Mouse (Mus musculus) stomach, embryonic 15.5 days (tissue): ENCODE results near the gene Fcer2a. TPM values are rescaled to one million over a fixed set of nuclear protein-coding genes. Genes with fewer than 3 reads are reported as not detected.
A peak's percentile ranks its signal among the peaks of the same experiment; 100 is the strongest.

Experiments
- ATAC-seq: fragments of 200-750 bp; cut with Nextera tagmentation; 2 replicates; pipeline ENCODE4 v1.8.0; 2017; ENCODE audit warnings: low read depth, moderate number of reproducible peaks, moderate TSS enrichment; ENCODE audit not compliant: insufficient read depth, low FRiP score
- H3K27ac ChIP-seq: fragments of 300-500 bp; sonication (generic); 2 replicates; pipeline ENCODE4 v1.5.1; 2015; ENCODE audit warnings: mild to moderate bottlenecking, inconsistent platforms
- H3K27me3 ChIP-seq: fragments of 300-500 bp; sonication (generic); replicated peaks from 2 replicates; pipeline ENCODE4 v1.6.1; 2015; ENCODE audit warnings: inconsistent platforms
- H3K36me3 ChIP-seq: fragments of 300-500 bp; sonication (generic); 2 replicates; pipeline ENCODE4 v1.6.1; 2015; ENCODE audit warnings: inconsistent platforms
- H3K4me1 ChIP-seq: fragments of 300-500 bp; sonication (generic); 2 replicates; pipeline ENCODE4 v1.6.1; 2015; ENCODE audit warnings: inconsistent platforms
- H3K4me2 ChIP-seq: fragments of 300-500 bp; sonication (generic); 2 replicates; pipeline ENCODE4 v1.6.1; 2015; ENCODE audit warnings: mild to moderate bottlenecking, inconsistent platforms
- H3K4me3 ChIP-seq: fragments of 300-500 bp; sonication (generic); replicated peaks from 2 replicates; pipeline ENCODE4 v1.5.1; 2015; ENCODE audit warnings: inconsistent platforms
- H3K9ac ChIP-seq: fragments of 300-500 bp; sonication (generic); 2 replicates; pipeline ENCODE4 v1.6.1; 2015; ENCODE audit warnings: inconsistent platforms
- H3K9me3 ChIP-seq: fragments of 300-500 bp; sonication (generic); 2 replicates; pipeline ENCODE4 v1.6.1; 2016; ENCODE audit warnings: inconsistent platforms
- WGBS: fragments of 180-500 bp; shearing (Covaris S2); methylation state at CpG from one replicate; pipeline ENCODE4 v1.1.7; 2015; 5-methylcytosine and 5-hydroxymethylcytosine counted together
- polyA plus RNA-seq: library from polyadenylated mRNA; unstranded; fragments of >200 nt; fragmentation: Nextera tagmentation; extraction: Ambion mirVana; gene quantifications from 2 replicates; pipeline ENCODE4 v1.2.1, GENCODE M21; 2015

Gene Fcer2a
- polyA plus RNA-seq, 1 experiment from 2014 or later = 0.17 TPM

GRCm38 (mm10) chr8:3674671-3675070 is 19.3 kb downstream of the Fcer2a start:
- Histone ChIP-seq H3K4me3 (no peak overlapping the region), H3K27ac (no peak overlapping the region), H3K4me2 (no peak overlapping the region), H3K9ac (no peak overlapping the region), H3K4me1 (peaks cover 11% of the 10 kb centered on the region; the same call in 1 of the 2 replicates), H3K27me3 (no peaks in the 10 kb centered on the region), H3K36me3 (peaks cover 11% of the 10 kb centered on the region), H3K9me3 (no peaks in the 10 kb centered on the region)
- 47% methylated on average over 3 of the region's 3 CpGs for WGBS
- no peak for ATAC-seq

- Histone ChIP-seq H3K36me3 (no peaks in the 10 kb centered on the region), H3K4me2 (peak within 1 kb of the TSS; percentile 91), H3K27me3 (no peaks in the 10 kb centered on the region), H3K9ac (peak within 1 kb of the TSS; percentile 40; the same call in 1 of the 2 replicates), H3K4me3 (peak within 1 kb of the TSS; percentile 63), H3K27ac (peak within 1 kb of the TSS; percentile 59; the same call in 1 of the 2 replicates), H3K9me3 (no peaks in the 10 kb centered on the region), H3K4me1 (no peaks in the 10 kb centered on the region)
- ATAC-seq = peak; percentile 77
- under 1% methylated on average over 23 of the region's 23 CpGs for WGBS
These were observed 21.9 kb downstream of the Fcer2a start, which contains the start of gene Fcor for GRCm38 (mm10) chr8:3671980-3672491. TSS of gene Fcor (minus strand) at chr8:3672362.

- Histone ChIP-seq H3K9me3 (no peaks in the 10 kb centered on the region), H3K4me2 (no peak overlapping the region), H3K4me3 (no peak overlapping the region), H3K9ac (no peak overlapping the region), H3K36me3 (no peaks in the 10 kb centered on the region), H3K27ac (no peak overlapping the region), H3K4me1 (no peaks in the 10 kb centered on the region), H3K27me3 (no peaks in the 10 kb centered on the region)
- ATAC-seq = no peak
- WGBS = 77% methylated on average over 2 of the region's 2 CpGs
These were observed 23.6 kb downstream of the Fcer2a start for GRCm38 (mm10) chr8:3670388-3670787.

- 69% methylated on average over 6 of the region's 6 CpGs for WGBS
- no peak within 1 kb of the TSS for H3K4me3 ChIP-seq
- H3K9ac ChIP-seq = no peak within 1 kb of the TSS
- H3K4me1 ChIP-seq = no peaks in the 10 kb centered on the region
- H3K4me2 ChIP-seq = no peak within 1 kb of the TSS
- no peaks in the 10 kb centered on the region for H3K36me3 ChIP-seq
- H3K27ac ChIP-seq = no peak within 1 kb of the TSS; the same call in 1 of the 2 replicates
- ATAC-seq = no peak
- no peaks in the 10 kb centered on the region for H3K27me3 ChIP-seq
- no peaks in the 10 kb centered on the region for H3K9me3 ChIP-seq
These were observed 28.5 kb downstream of the Fcer2a start, which contains the start of gene Mcemp1 for GRCm38 (mm10) chr8:3665507-3665906. TSS of gene Mcemp1 (plus strand) at chr8:3665754.

GRCm38 (mm10) chr8:3664405-3664804 is 29.6 kb downstream of the Fcer2a start:
- Histone ChIP-seq H3K27me3 (no peaks in the 10 kb centered on the region), H3K27ac (no peak overlapping the region), H3K36me3 (no peaks in the 10 kb centered on the region), H3K9me3 (no peaks in the 10 kb centered on the region), H3K4me2 (no peak overlapping the region), H3K4me1 (no peaks in the 10 kb centered on the region), H3K4me3 (no peak overlapping the region), H3K9ac (no peak overlapping the region)
- WGBS = 56% methylated on average over 5 of the region's 5 CpGs
- no peak for ATAC-seq

- WGBS = 73% methylated on average over 8 of the region's 8 CpGs
- H3K27ac ChIP-seq = no peak overlapping the region
These were observed 33.1 kb downstream of the Fcer2a start for GRCm38 (mm10) chr8:3660889-3661288.

GRCm38 (mm10) chr8:3656725-3657381 is 37.1 kb downstream of the Fcer2a start:
- 21% methylated on average over 7 of the region's 7 CpGs for WGBS
- ATAC-seq = no peak
- no peaks in the 10 kb centered on the region for H3K4me1 ChIP-seq

More at GRCm38 (mm10) chr8:3660889-3661288, 33.1 kb downstream of the Fcer2a start:
- Histone ChIP-seq H3K9me3 (no peaks in the 10 kb centered on the region), H3K9ac (no peak overlapping the region), H3K36me3 (no peaks in the 10 kb centered on the region), H3K4me1 (no peaks in the 10 kb centered on the region), H3K4me2 (no peak overlapping the region), H3K4me3 (no peak overlapping the region), H3K27me3 (no peaks in the 10 kb centered on the region)
- no peak; the same call in 1 of the 2 replicates for ATAC-seq

GRCm38 (mm10) chr8:3655526-3655925 is 38.4 kb downstream of the Fcer2a start, which contains the start of gene Retn:
TSS of gene Retn (plus strand) at chr8:3655770.
- WGBS = 66% methylated on average over 3 of the region's 3 CpGs
- Histone ChIP-seq H3K4me1 (no peaks in the 10 kb centered on the region), H3K36me3 (no peaks in the 10 kb centered on the region), H3K9ac (no peak within 1 kb of the TSS), H3K27me3 (no peaks in the 10 kb centered on the region), H3K4me2 (no peak within 1 kb of the TSS), H3K27ac (no peak within 1 kb of the TSS), H3K9me3 (no peaks in the 10 kb centered on the region), H3K4me3 (no peak within 1 kb of the TSS)
- ATAC-seq = no peak

More at GRCm38 (mm10) chr8:3656725-3657381, 37.1 kb downstream of the Fcer2a start:
- Histone ChIP-seq H3K4me3 (no peak overlapping the region), H3K9ac (no peak overlapping the region), H3K9me3 (no peaks in the 10 kb centered on the region), H3K27ac (no peak overlapping the region), H3K4me2 (no peak overlapping the region), H3K27me3 (no peaks in the 10 kb centered on the region), H3K36me3 (no peaks in the 10 kb centered on the region)

- Histone ChIP-seq H3K9me3 (no peaks in the 10 kb centered on the region), H3K36me3 (no peaks in the 10 kb centered on the region), H3K4me1 (no peaks in the 10 kb centered on the region), H3K9ac (no peak overlapping the region), H3K4me3 (no peak overlapping the region), H3K27me3 (no peaks in the 10 kb centered on the region), H3K27ac (no peak overlapping the region), H3K4me2 (no peak overlapping the region)
- ATAC-seq = no peak
- WGBS = 66% methylated on average over 11 of the region's 11 CpGs
These were observed 39.1 kb downstream of the Fcer2a start for GRCm38 (mm10) chr8:3654726-3655508.

GRCm38 (mm10) chr8:3652845-3653244 is 41.1 kb downstream of the Fcer2a start:
- Histone ChIP-seq H3K4me1 (no peaks in the 10 kb centered on the region), H3K36me3 (no peaks in the 10 kb centered on the region), H3K27ac (no peak overlapping the region), H3K4me3 (no peak overlapping the region), H3K9ac (no peak overlapping the region), H3K9me3 (no peaks in the 10 kb centered on the region), H3K4me2 (no peak overlapping the region), H3K27me3 (no peaks in the 10 kb centered on the region)
- 64% methylated on average over 3 of the region's 3 CpGs for WGBS
- no peak for ATAC-seq

- WGBS = 41% methylated on average over 1 of the region's 1 CpGs
- ATAC-seq = no peak
These were observed 45.0 kb downstream of the Fcer2a start for GRCm38 (mm10) chr8:3648990-3649389.

GRCm38 (mm10) chr8:3648268-3648667 is 45.7 kb downstream of the Fcer2a start:
- no peak overlapping the region for H3K9ac ChIP-seq
- H3K4me2 ChIP-seq = no peak overlapping the region
- no peak overlapping the region for H3K27ac ChIP-seq
- H3K36me3 ChIP-seq = no peaks in the 10 kb centered on the region
- H3K9me3 ChIP-seq = no peaks in the 10 kb centered on the region
- no peak overlapping the region for H3K4me3 ChIP-seq
- H3K27me3 ChIP-seq = no peaks in the 10 kb centered on the region
- WGBS = 69% methylated on average over 2 of the region's 2 CpGs
- no peak for ATAC-seq
- no peaks in the 10 kb centered on the region for H3K4me1 ChIP-seq

More at GRCm38 (mm10) chr8:3648990-3649389, 45.0 kb downstream of the Fcer2a start:
- no peaks in the 10 kb centered on the region for H3K27me3 ChIP-seq
- H3K36me3 ChIP-seq = no peaks in the 10 kb centered on the region
- no peaks in the 10 kb centered on the region for H3K9me3 ChIP-seq
- H3K4me3 ChIP-seq = no peak overlapping the region
- no peak overlapping the region for H3K27ac ChIP-seq
- H3K9ac ChIP-seq = no peak overlapping the region
- peak overlapping the region; percentile 6; the same call in 1 of the 2 replicates for H3K4me2 ChIP-seq
- H3K4me1 ChIP-seq = no peaks in the 10 kb centered on the region
